Mouse (Mus musculus): ENCODE data around the gene Fcgrt. TPM values are rescaled to one million over a fixed set of nuclear protein-coding genes. Genes with fewer than 3 reads are reported as not detected.

Fcgrt gene
- total RNA-seq, 2 experiments from 2014 or later, result 17.9 to 23.1 TPM

GRCm38 (mm10) chr7:45058607-45059571 is 44.8 kb downstream of the Fcgrt start:
- no peak for DNase-seq (ENCODE audit: low spot score in 2 of 2)

GRCm38 (mm10) chr7:45056972-45057348 is 46.7 kb downstream of the Fcgrt start:
- no peak for DNase-seq (ENCODE audit: low spot score in 2 of 2)

- no peak for DNase-seq (ENCODE audit: low spot score in 2 of 2)
Observed at GRCm38 (mm10) chr7:45056329-45056971, 47.2 kb downstream of the Fcgrt start.

GRCm38 (mm10) chr7:45053931-45054510 is 49.6 kb downstream of the Fcgrt start:
- DNase-seq (ENCODE audit: low spot score in 2 of 2), result peak; percentile 82 to 89

GRCm38 (mm10) chr7:45053117-45053930 is 50.3 kb downstream of the Fcgrt start:
- peak; percentile 75 to 79 for DNase-seq (ENCODE audit: low spot score in 2 of 2)

- no peak for DNase-seq (ENCODE audit: low spot score in 2 of 2)
Observed at GRCm38 (mm10) chr7:45052862-45053116, 50.9 kb downstream of the Fcgrt start, which contains the start of gene Prr12. Gene Prr12, minus strand, starts transcription at chr7:45052881.

- DNase-seq (ENCODE audit: low spot score in 2 of 2), result peak; percentile 50 to 70
Observed at GRCm38 (mm10) chr7:45052181-45052861, 51.3 kb downstream of the Fcgrt start.

GRCm38 (mm10) chr7:45051601-45051974 is 52.1 kb downstream of the Fcgrt start:
- DNase-seq (ENCODE audit: low spot score in 2 of 2), result no peak

- peak; percentile 73 to 78 for DNase-seq (ENCODE audit: low spot score in 2 of 2)
Observed at GRCm38 (mm10) chr7:45050945-45051600, 52.6 kb downstream of the Fcgrt start.

- no peak for DNase-seq (ENCODE audit: low spot score in 2 of 2)
Observed at GRCm38 (mm10) chr7:45048923-45049657, 54.6 kb downstream of the Fcgrt start.

GRCm38 (mm10) chr7:45048001-45048890 is 55.4 kb downstream of the Fcgrt start:
- DNase-seq (ENCODE audit: low spot score in 2 of 2), result no peak

- DNase-seq (ENCODE audit: low spot score in 2 of 2), result no peak
Observed at GRCm38 (mm10) chr7:45047491-45047890, 56.2 kb downstream of the Fcgrt start.

- no peak for DNase-seq (ENCODE audit: low spot score in 2 of 2)
Observed at GRCm38 (mm10) chr7:45046853-45047350, 56.7 kb downstream of the Fcgrt start.

- no peak for DNase-seq (ENCODE audit: low spot score in 2 of 2)
Observed at GRCm38 (mm10) chr7:45045741-45046140, 57.9 kb downstream of the Fcgrt start.

GRCm38 (mm10) chr7:45043307-45043706 is 60.3 kb downstream of the Fcgrt start:
- no peak for DNase-seq (ENCODE audit: low spot score in 2 of 2)
